Mouse (Mus musculus) hindbrain, postnatal 0 days (tissue): ENCODE results near the gene Naaladl2. TPM values are rescaled to one million over a fixed set of nuclear protein-coding genes. Genes with fewer than 3 reads are reported as not detected.
"Not testable (repeated sequence)": the region's sequence is repeated elsewhere in the genome, so short reads cannot be mapped to it uniquely, and the experiment has no call there.

Source experiments
- ATAC-seq: fragments of 200-750 bp; cut with Nextera tagmentation; 2 replicates; pipeline ENCODE4 v1.8.0; 2017; ENCODE audit warnings: mild to moderate bottlenecking, moderate TSS enrichment, moderate library complexity
- DNase-seq: peaks from one replicate; pipeline ENCODE4 v3.0.0-alpha.2; 2015; ENCODE audit warnings: low spot score
- H3K27ac ChIP-seq: fragments of 300-500 bp; sonication (generic); 2 replicates; pipeline ENCODE4 v1.5.1; 2014; ENCODE audit warnings: mild to moderate bottlenecking
- H3K27me3 ChIP-seq: fragments of 300-500 bp; sonication (generic); 2 replicates; pipeline ENCODE4 v1.6.1; 2014; ENCODE audit warnings: low read length, mixed read lengths; ENCODE audit not compliant: insufficient read depth
- H3K36me3 ChIP-seq: fragments of 300-500 bp; sonication (generic); 2 replicates; pipeline ENCODE4 v1.6.1; 2014; ENCODE audit warnings: low read length, mixed read lengths; ENCODE audit not compliant: insufficient read depth
- H3K4me1 ChIP-seq: fragments of 300-500 bp; sonication (generic); 2 replicates; pipeline ENCODE4 v1.6.1; 2014; ENCODE audit warnings: antibody characterized with exemption, low read length, mixed read lengths; ENCODE audit not compliant: insufficient read depth
- H3K4me2 ChIP-seq: fragments of 300-500 bp; sonication (generic); 2 replicates; pipeline ENCODE4 v1.6.1; 2014; ENCODE audit warnings: low read depth, mild to moderate bottlenecking, low read length, moderate library complexity, mixed read lengths
- H3K4me3 ChIP-seq: fragments of 300-500 bp; sonication (generic); 2 replicates; pipeline ENCODE4 v1.5.1; 2014; ENCODE audit warnings: low read length
- H3K9ac ChIP-seq: fragments of 300-500 bp; sonication (generic); replicated peaks from 2 replicates; pipeline ENCODE4 v1.6.1; 2014; ENCODE audit warnings: mild to moderate bottlenecking, low read length, moderate library complexity, mixed read lengths
- H3K9me3 ChIP-seq: fragments of 300-500 bp; sonication (generic); 2 replicates; pipeline ENCODE4 v1.6.1; 2016; ENCODE audit warnings: low read length, mixed read lengths
- CTCF ChIP-seq: IDR thresholded peaks from 2 replicates; pipeline ENCODE4 v1.5.1; 2016; ENCODE audit warnings: antibody characterized with exemption, control low read depth, low read depth
- WGBS: fragments of 180-500 bp; shearing (Covaris S2); extraction: QIAGEN DNeasy Blood & Tissue Kit; methylation state at CpG from one replicate; pipeline ENCODE4 v1.1.7; 2014; 5-methylcytosine and 5-hydroxymethylcytosine counted together
- polyA plus RNA-seq: library from polyadenylated mRNA; unstranded; fragments of >200 nt; fragmentation: Nextera tagmentation; extraction: Ambion mirVana; gene quantifications from 2 replicates; pipeline ENCODE4 v1.2.1, GENCODE M21; 2015
- total RNA-seq: library from RNA; depleted of rRNA; stranded (reverse); fragments of >200 nt; gene quantifications from 2 replicates; pipeline ENCODE4 v1.2.3, GENCODE M21; 2014

The Naaladl2 gene
- total and polyA plus RNA-seq, 2 experiments from 2014 or later, result 0.37 to 0.81 TPM

- Histone ChIP-seq H3K4me3 (no peak overlapping the region), H3K27ac (no peak overlapping the region), H3K4me2 (no peak overlapping the region), H3K9me3 (no peaks in the 10 kb centered on the region), H3K36me3 (no peaks in the 10 kb centered on the region), H3K27me3 (no peaks in the 10 kb centered on the region), H3K9ac (no peak overlapping the region), H3K4me1 (no peaks in the 10 kb centered on the region)
- TF ChIP-seq CTCF, result no peak
- 31% methylated on average over 6 of the region's 6 CpGs for WGBS
- ATAC-seq (no peak), DNase-seq (peak; percentile 2)
Observed at GRCm38 (mm10) chr3:25073821-25074220, 70.2 kb downstream of the Naaladl2 start.

- H3K4me2 ChIP-seq, result no peak overlapping the region
- ATAC-seq, result no peak
- no peaks in the 10 kb centered on the region for H3K9me3 ChIP-seq
- DNase-seq, result no peak
- no peak overlapping the region for H3K4me3 ChIP-seq
- H3K4me1 ChIP-seq, result no peaks in the 10 kb centered on the region
- no peaks in the 10 kb centered on the region for H3K36me3 ChIP-seq
- 84% methylated on average over 4 of the region's 4 CpGs for WGBS
- no peak overlapping the region for H3K27ac ChIP-seq
- no peaks in the 10 kb centered on the region for H3K27me3 ChIP-seq
- no peak overlapping the region for H3K9ac ChIP-seq
- no peak for TF ChIP-seq CTCF
Observed at GRCm38 (mm10) chr3:25063217-25063616, 80.8 kb downstream of the Naaladl2 start.

GRCm38 (mm10) chr3:25052975-25053374 lies 91.1 kb downstream of the Naaladl2 start:
- no peak overlapping the region for H3K27ac ChIP-seq
- ATAC-seq (no peak), DNase-seq (no peak)
- H3K4me2 ChIP-seq, result no peak overlapping the region
- 19% methylated on average over 2 of the region's 2 CpGs for WGBS
- no peaks in the 10 kb centered on the region for H3K4me1 ChIP-seq
- H3K27me3 ChIP-seq, result no peaks in the 10 kb centered on the region
- no peaks in the 10 kb centered on the region for H3K9me3 ChIP-seq
- H3K36me3 ChIP-seq, result no peaks in the 10 kb centered on the region
- no peak overlapping the region for H3K4me3 ChIP-seq
- no peak for TF ChIP-seq CTCF
- no peak overlapping the region for H3K9ac ChIP-seq

GRCm38 (mm10) chr3:25019972-25020371 lies 124.1 kb downstream of the Naaladl2 start:
- peak; percentile 30 for DNase-seq
- Histone ChIP-seq H3K4me2 (no peak overlapping the region), H3K4me3 (no peak overlapping the region), H3K4me1 (no peaks in the 10 kb centered on the region), H3K9ac (no peak overlapping the region), H3K9me3 (no peaks in the 10 kb centered on the region), H3K27me3 (no peaks in the 10 kb centered on the region), H3K36me3 (no peaks in the 10 kb centered on the region), H3K27ac (no peak overlapping the region)
- ATAC-seq, result 0 out of 2 replicates have a peak, but pooled peaks have one; percentile 32
- WGBS, result 67% methylated on average over 5 of the region's 5 CpGs
- TF ChIP-seq CTCF, result no peak

GRCm38 (mm10) chr3:25010751-25011150 lies 133.3 kb downstream of the Naaladl2 start:
- TF ChIP-seq CTCF, result no peak
- Histone ChIP-seq H3K36me3 (no peaks in the 10 kb centered on the region), H3K4me1 (no peaks in the 10 kb centered on the region), H3K27me3 (no peaks in the 10 kb centered on the region), H3K9me3 (no peaks in the 10 kb centered on the region), H3K4me3 (no peak overlapping the region), H3K27ac (no peak overlapping the region), H3K4me2 (no peak overlapping the region), H3K9ac (no peak overlapping the region)
- no peak for ATAC-seq
- DNase-seq, result peak; percentile 5
- WGBS, result 48% methylated on average over 1 of the region's 1 CpGs

- not testable (repeated sequence) for H3K9ac ChIP-seq, H3K36me3 ChIP-seq, DNase-seq, H3K27ac ChIP-seq, ATAC-seq, H3K4me3 ChIP-seq, H3K4me2 ChIP-seq, H3K9me3 ChIP-seq, H3K4me1 ChIP-seq, H3K27me3 ChIP-seq
- 33% methylated on average over 2 of the region's 2 CpGs for WGBS
Observed at GRCm38 (mm10) chr3:25006802-25007201, 137.3 kb downstream of the Naaladl2 start.

- WGBS, result 43% methylated on average over 2 of the region's 2 CpGs
- TF ChIP-seq CTCF, result no peak
- H3K36me3 ChIP-seq, result no peaks in the 10 kb centered on the region
- H3K9ac ChIP-seq, result no peak overlapping the region
- ATAC-seq (no peak), DNase-seq (peak; percentile 18)
- no peaks in the 10 kb centered on the region for H3K4me1 ChIP-seq
- H3K27me3 ChIP-seq, result no peaks in the 10 kb centered on the region
- no peak overlapping the region for H3K4me2 ChIP-seq
- no peak overlapping the region for H3K4me3 ChIP-seq
- H3K27ac ChIP-seq, result no peak overlapping the region
- H3K9me3 ChIP-seq, result no peaks in the 10 kb centered on the region
Observed at GRCm38 (mm10) chr3:24992577-24992976, 151.5 kb downstream of the Naaladl2 start.
